In genomic region chr10:67004527-67005042, GRCm38 (mm10) we compare ENCODE assay signal across 8 mouse cellular contexts.
DNase-seq lines count a peak whose midpoint lies in the region; ATAC-seq and TF ChIP-seq lines count a peak whose summit lies in the region.

No protein-coding gene starts in this region.

- H3K4me1 ChIP-seq in testis, adult 2 months (ENCODE audit: control insufficient read depth, insufficient read depth, low read length): peaks cover 21% of the 10 kb centered on the region
- H3K4me1 ChIP-seq in forebrain, embryonic 13.5 days: peaks cover 32% of the 10 kb centered on the region
- peaks cover 5% of the 10 kb centered on the region for H3K4me1 ChIP-seq in liver, adult 2 months (ENCODE audit: control insufficient read depth, insufficient read depth, low read length)

- no peaks in the 10 kb centered on the region for H3K9me3 ChIP-seq in forebrain, embryonic 13.5 days (replicated peaks)

- H3K4me3 ChIP-seq in testis, adult 2 months (ENCODE audit: control insufficient read depth, low read depth, low read length): no peak overlapping the region
- peak overlapping the region; percentile 34 for H3K4me3 ChIP-seq in forebrain, embryonic 13.5 days
- H3K4me3 ChIP-seq in liver, adult 2 months (ENCODE audit: insufficient read depth, low read depth, low read length): peak overlapping the region; percentile 22

- DNase-seq in testis, postnatal 10 days (ENCODE audit: low spot score): no peak
- peak; percentile 87 for DNase-seq in hindlimb bud, embryonic 11.5 days (ENCODE audit: extremely low spot score, low read depth, low spot score)
- no peak for DNase-seq in liver, adult 2 months (ENCODE audit: extremely low read depth, low read depth, low spot score)
- no peak for DNase-seq in urinary bladder, postnatal 4 days (ENCODE audit: low spot score in 2 of 2)
- DNase-seq in gastrocnemius, postnatal 25 days: no peak

- H3K79me2 ChIP-seq in liver, adult 2 months (ENCODE audit: control insufficient read depth, insufficient read depth, low read length): no peaks in the 10 kb centered on the region

- WGBS in forebrain, embryonic 13.5 days: 1% methylated on average over 12 of the region's 12 CpGs
- WGBS in liver, adult 2 months: 12% methylated on average over 12 of the region's 12 CpGs

- H3K36me3 ChIP-seq in testis, adult 2 months (ENCODE audit: control insufficient read depth, insufficient read depth, low read length): no peaks in the 10 kb centered on the region
- H3K36me3 ChIP-seq in forebrain, embryonic 13.5 days (ENCODE audit: poor library complexity, severe bottlenecking): no peaks in the 10 kb centered on the region
- H3K36me3 ChIP-seq in liver, adult 2 months (ENCODE audit: control insufficient read depth, insufficient read depth, low read length): no peaks in the 10 kb centered on the region

- TF ChIP-seq POLR2A in testis, adult 2 months (IDR thresholded peaks at IDR 0.05; ENCODE audit: control insufficient read depth, low read depth, low read length): no peak
- TF ChIP-seq POLR2A in liver, adult 2 months (IDR thresholded peaks at IDR 0.05; ENCODE audit: extremely low read depth, insufficient read depth, low read length): no peak

- peak overlapping the region; percentile 26 for H3K9ac ChIP-seq in forebrain, embryonic 13.5 days
- peak overlapping the region; percentile 60 for H3K9ac ChIP-seq in liver, adult 2 months (ENCODE audit: low read depth, low read length)

- ATAC-seq in forebrain, embryonic 13.5 days: peak; percentile 19; the same call in 1 of the 2 replicates
- ATAC-seq in monocyte, adult 5-6 weeks (replicated peaks; ENCODE audit: insufficient number of reproducible peaks, low FRiP score, low TSS enrichment, poor library complexity, severe bottlenecking): 0 out of 2 replicates have a peak, but pooled peaks have one; percentile 10

- TF ChIP-seq CTCF in testis, adult 2 months (IDR thresholded peaks at IDR 0.05; ENCODE audit: control insufficient read depth, insufficient read depth, insufficient replicate concordance, low read depth, low read length): no peak
- TF ChIP-seq CTCF in liver, adult 2 months (IDR thresholded peaks at IDR 0.05; ENCODE audit: low read depth, low read length): no peak

- no peaks in the 10 kb centered on the region for H3K27me3 ChIP-seq in testis, adult 2 months (ENCODE audit: control insufficient read depth, insufficient read depth, low read length)
- H3K27me3 ChIP-seq in forebrain, embryonic 13.5 days: no peaks in the 10 kb centered on the region
- no peaks in the 10 kb centered on the region for H3K27me3 ChIP-seq in liver, adult 2 months (ENCODE audit: control insufficient read depth, insufficient read depth, low read length)

- H3K27ac ChIP-seq in testis, adult 2 months (ENCODE audit: control insufficient read depth, insufficient read depth, low read depth, low read length): peak overlapping the region; percentile 0; the same call in 1 of the 2 replicates
- H3K27ac ChIP-seq in forebrain, embryonic 13.5 days: peak overlapping the region; percentile 93
- peak overlapping the region; percentile 93 for H3K27ac ChIP-seq in liver, adult 2 months (replicated peaks; ENCODE audit: insufficient read depth, low read depth, low read length)

- H3K4me2 ChIP-seq in forebrain, embryonic 13.5 days: peak overlapping the region; percentile 63

Comparison
In these comparisons a context has a peak if more than half of its experiments do, and no peak if none do; other contexts are left out.
1. H3K27ac ChIP-seq: peak in every context shown above with its lines; median percentile 93 in forebrain, embryonic 13.5 days; 93 in liver, adult 2 months; 0 in testis, adult 2 months.